Mouse (Mus musculus): ENCODE data around the gene Gpx4.

DNA sequence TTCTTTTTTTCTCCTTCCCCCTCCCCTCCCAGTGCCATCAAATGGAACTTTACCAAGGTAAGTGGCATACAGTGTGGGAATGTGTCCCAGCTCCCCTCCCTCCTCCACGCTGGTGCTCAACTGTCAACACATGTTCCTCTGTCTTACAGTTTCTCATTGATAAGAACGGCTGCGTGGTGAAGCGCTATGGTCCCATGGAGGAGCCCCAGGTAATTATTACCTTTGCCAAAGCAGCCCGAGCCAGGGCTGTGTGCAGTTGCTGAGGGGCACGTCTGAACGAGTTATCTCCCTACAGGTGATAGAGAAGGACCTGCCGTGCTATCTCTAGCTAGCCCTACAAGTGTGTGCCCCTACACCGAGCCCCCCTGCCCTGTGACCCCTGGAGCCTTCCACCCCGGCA is 8.9 kb downstream of the Gpx4 start:
- TF ChIP-seq GATA1 (IDR thresholded peaks at IDR 0.05; ENCODE audit: low read length), result no peak
- TF ChIP-seq TAL1 (IDR thresholded peaks at IDR 0.05; ENCODE audit: low read length), result no peak

Measured in erythroblast, embryonic 14.5 days (primary cell).